Mouse (Mus musculus) bone marrow macrophage, adult 2 months (primary cell): ENCODE data around the gene Celsr1. TPM values are rescaled to one million over a fixed set of nuclear protein-coding genes. Genes with fewer than 3 reads are reported as not detected.

Experiments
- H3K27ac ChIP-seq: 2 replicates; pipeline ENCODE4 v1.5.1; 2012; ENCODE audit warnings: low read depth, low read length; ENCODE audit not compliant: insufficient read depth
- H3K4me1 ChIP-seq: 2 replicates; pipeline ENCODE4 v1.6.1; 2012; ENCODE audit warnings: low read length; ENCODE audit not compliant: control insufficient read depth, insufficient read depth
- H3K4me3 ChIP-seq: 2 replicates; pipeline ENCODE4 v1.5.1; 2012; ENCODE audit warnings: mild to moderate bottlenecking, low read length, moderate library complexity; ENCODE audit not compliant: insufficient read depth
- CTCF ChIP-seq: IDR thresholded peaks from 2 replicates; pipeline ENCODE4 v1.5.1; 2012; ENCODE audit warnings: low read depth, mild to moderate bottlenecking, low read length, moderate library complexity
- POLR2A ChIP-seq: IDR thresholded peaks from 2 replicates; pipeline ENCODE4 v1.6.1; 2012; ENCODE audit warnings: mild to moderate bottlenecking, low read depth, low read length, borderline replicate concordance
- polyA plus RNA-seq: library from polyadenylated mRNA; stranded (reverse); fragments of >200 nt; gene quantifications from 2 replicates; pipeline ENCODE4 v1.2.4, GENCODE M21; 2012; ENCODE audit not compliant: missing spikeins, insufficient read depth, insufficient read length

Gene Celsr1
- polyA plus RNA-seq, 1 experiment: 0.28 TPM

GRCm38 (mm10) chr15:85903826-85904225 is 129.8 kb downstream of the Celsr1 start:
- TF ChIP-seq CTCF (no peak), POLR2A (no peak)
- Histone ChIP-seq H3K27ac (no peak overlapping the region), H3K4me1 (0 out of 2 replicates have a peak, but pooled peaks cover 2% of the 10 kb centered on the region), H3K4me3 (no peak overlapping the region)

- Histone ChIP-seq H3K27ac (no peak overlapping the region), H3K4me3 (no peak overlapping the region), H3K4me1 (0 out of 2 replicates have a peak, but pooled peaks cover 2% of the 10 kb centered on the region)
- TF ChIP-seq POLR2A (no peak), CTCF (no peak)
These were observed 131.1 kb downstream of the Celsr1 start for GRCm38 (mm10) chr15:85902505-85902904.

DNA sequence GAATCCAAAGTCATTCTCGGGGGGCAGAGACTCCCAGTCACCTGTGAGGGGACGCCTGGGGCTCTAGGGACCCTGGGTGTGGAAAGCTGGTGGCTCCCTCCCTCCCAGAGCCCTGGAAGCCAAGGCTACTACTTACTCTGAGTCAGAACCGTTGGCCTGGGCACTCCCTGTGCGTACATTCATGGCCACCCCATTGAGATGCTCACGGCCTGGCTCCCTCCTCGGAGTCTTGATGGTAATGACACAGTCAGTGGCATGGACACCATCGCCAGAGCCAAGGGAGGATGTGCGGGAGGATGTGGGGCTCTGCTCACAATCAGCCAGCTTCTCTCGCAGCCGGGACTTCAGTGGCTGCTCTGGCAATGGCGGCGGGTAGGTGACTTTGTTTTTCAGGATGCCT is 132.8 kb downstream of the Celsr1 start:
- 0 out of 2 replicates have a peak, but pooled peaks cover 2% of the 10 kb centered on the region for H3K4me1 ChIP-seq
- no peak overlapping the region for H3K4me3 ChIP-seq
- TF ChIP-seq CTCF (no peak), POLR2A (no peak)
- no peak overlapping the region for H3K27ac ChIP-seq

DNA sequence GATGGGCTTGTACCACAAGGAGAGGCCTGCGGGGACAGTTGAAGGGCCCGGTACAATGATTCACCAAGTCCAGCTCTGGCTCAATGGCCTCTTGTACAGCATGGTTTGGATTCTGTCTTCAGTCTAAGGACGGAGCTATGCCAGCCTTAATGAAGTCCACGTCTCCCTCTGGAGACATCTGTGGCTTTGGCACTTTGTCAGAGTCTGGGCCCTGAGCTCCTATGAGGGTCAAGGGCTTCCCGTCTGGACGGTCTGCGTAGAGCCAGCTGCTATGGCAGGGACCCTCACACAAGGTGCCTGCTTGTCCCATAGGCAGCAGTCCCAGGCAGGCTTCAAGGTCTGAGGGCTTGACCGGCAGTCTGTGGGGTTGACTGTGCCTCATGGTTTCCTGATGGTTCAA is 133.3 kb downstream of the Celsr1 start:
- Histone ChIP-seq H3K4me3 (no peak overlapping the region), H3K27ac (no peak overlapping the region), H3K4me1 (0 out of 2 replicates have a peak, but pooled peaks cover 2% of the 10 kb centered on the region)
- no peak for TF ChIP-seq POLR2A
- TF ChIP-seq CTCF: no peak

DNA sequence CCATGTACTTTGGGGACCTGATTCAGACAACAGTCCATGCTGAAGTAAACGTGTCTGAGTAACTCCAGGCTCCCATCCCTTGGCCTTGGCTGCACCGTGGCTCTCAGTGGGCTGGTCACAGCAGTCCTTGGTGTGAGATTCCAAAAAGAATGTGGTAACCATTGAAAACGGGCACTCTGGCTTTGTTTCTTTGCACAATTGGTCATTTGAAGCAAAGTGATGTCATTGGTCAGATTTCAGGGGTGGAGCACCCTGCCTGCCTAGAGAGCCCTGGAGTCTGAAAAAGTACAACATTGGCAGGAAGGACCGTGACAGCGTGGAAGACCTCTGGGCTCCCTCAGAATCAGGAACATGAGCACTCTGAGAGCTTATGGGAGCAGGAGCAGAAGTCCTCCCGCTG is 134.2 kb downstream of the Celsr1 start:
- Histone ChIP-seq H3K27ac (no peak overlapping the region), H3K4me3 (no peak overlapping the region), H3K4me1 (no peaks in the 10 kb centered on the region)
- no peak for TF ChIP-seq CTCF
- no peak for TF ChIP-seq POLR2A

- Histone ChIP-seq H3K4me3 (no peak overlapping the region), H3K4me1 (no peaks in the 10 kb centered on the region), H3K27ac (no peak overlapping the region)
- TF ChIP-seq POLR2A (no peak), CTCF (no peak)
These were observed 136.5 kb downstream of the Celsr1 start for GRCm38 (mm10) chr15:85897113-85897512.

GRCm38 (mm10) chr15:85896284-85896683 is 137.3 kb downstream of the Celsr1 start:
- Histone ChIP-seq H3K4me3 (no peak overlapping the region), H3K27ac (no peak overlapping the region)
- TF ChIP-seq CTCF (peak; percentile 84), POLR2A (no peak)

GRCm38 (mm10) chr15:85893871-85894270 is 139.7 kb downstream of the Celsr1 start:
- H3K4me3 ChIP-seq: no peak overlapping the region
- H3K27ac ChIP-seq: no peak overlapping the region
- TF ChIP-seq CTCF (no peak), POLR2A (no peak)
- H3K4me1 ChIP-seq: no peaks in the 10 kb centered on the region

More at GRCm38 (mm10) chr15:85896284-85896683, 137.3 kb downstream of the Celsr1 start:
- no peaks in the 10 kb centered on the region for H3K4me1 ChIP-seq

- Histone ChIP-seq H3K27ac (no peak overlapping the region), H3K4me1 (no peaks in the 10 kb centered on the region), H3K4me3 (no peak overlapping the region)
- TF ChIP-seq CTCF: no peak
- no peak for TF ChIP-seq POLR2A
These were observed 141.0 kb downstream of the Celsr1 start for GRCm38 (mm10) chr15:85892498-85893118.

- no peak for TF ChIP-seq POLR2A
- TF ChIP-seq CTCF: no peak
- no peak overlapping the region for H3K27ac ChIP-seq
- H3K4me3 ChIP-seq: no peak overlapping the region
- no peaks in the 10 kb centered on the region for H3K4me1 ChIP-seq
These were observed 141.6 kb downstream of the Celsr1 start for GRCm38 (mm10) chr15:85891971-85892370.

- H3K27ac ChIP-seq: no peak overlapping the region
- no peaks in the 10 kb centered on the region for H3K4me1 ChIP-seq
- TF ChIP-seq POLR2A: no peak
- no peak for TF ChIP-seq CTCF
- no peak overlapping the region for H3K4me3 ChIP-seq
These were observed 144.3 kb downstream of the Celsr1 start for GRCm38 (mm10) chr15:85889235-85889634.
